Mouse (Mus musculus) activated CD4-positive, CD25-positive, alpha-beta regulatory T cell (primary cell): ENCODE data around the gene Bri3. TPM values are rescaled to one million over a fixed set of nuclear protein-coding genes. Genes with fewer than 3 reads are reported as not detected.

Experiments used
- polyA plus RNA-seq, 2 experiments: library from polyadenylated mRNA; unstranded; fragments of 100-300 nt; shearing (Covaris generic); gene quantifications; one replicate each; pipeline ENCODE4 v1.2.1; 2017

The Bri3 gene
- polyA plus RNA-seq: 1 to 10 TPM; 5.4 to 9.3 TPM

GRCm38 (mm10) chr5:144243901-144244487 lies at the start of gene Bri3:
Gene Bri3 (plus strand): TSS chr5:144244437.

GRCm38 (mm10) chr5:144223503-144223862 lies 20.8 kb upstream of the Bri3 start, which contains the start of gene Tecpr1:
Gene Tecpr1 (minus strand): TSS chr5:144223615.

DNA sequence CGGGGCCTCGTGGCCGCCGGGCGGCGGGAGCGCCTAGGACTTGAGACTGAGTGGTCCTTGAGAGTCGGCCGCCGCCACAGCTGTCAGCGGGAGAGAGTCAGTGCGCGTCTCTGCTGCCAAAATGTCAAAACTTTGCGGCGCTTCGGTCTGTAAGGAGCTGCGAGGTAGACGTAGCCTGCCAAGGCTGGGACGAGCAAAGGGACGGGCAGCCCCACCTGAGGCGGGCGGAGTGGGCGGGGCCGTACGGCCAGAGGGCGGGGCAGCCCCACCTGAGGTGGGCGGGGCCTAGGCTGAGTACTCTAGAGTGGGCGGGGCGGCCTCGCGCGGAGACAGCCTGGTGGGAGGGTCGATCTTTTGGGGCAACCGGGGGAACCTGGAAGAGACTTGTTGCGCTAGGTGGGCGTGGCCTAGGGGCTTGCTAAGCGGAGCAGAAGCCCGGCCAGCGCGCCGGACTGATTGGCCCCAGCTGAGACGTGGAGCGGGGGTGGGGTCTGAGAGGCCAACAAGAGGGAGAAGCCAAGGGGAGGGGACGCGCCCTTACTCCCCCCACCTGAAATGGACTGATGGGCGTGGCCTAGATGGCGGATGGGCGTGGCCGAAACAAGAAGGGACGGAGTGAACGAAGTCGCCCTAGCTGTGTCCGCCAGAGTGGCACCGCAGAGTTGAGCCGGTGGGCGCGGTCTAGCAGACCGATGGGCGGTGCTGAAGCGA lies 113.8 kb downstream of the Bri3 start, which contains the start of gene Baiap2l1:
Baiap2l1 (minus strand) TSS at position 232 of the 711 bp plus-strand sequence.

Other genes with a start within 250 kb of the Bri3 start
- gene Ccz1, start 229.6 kb upstream of the Bri3 start, polyA plus RNA-seq: 10 to 100 TPM; 79.7 to 87.8 TPM
- gene Ocm, start 217.8 kb upstream of the Bri3 start, polyA plus RNA-seq: not detected
- gene Lmtk2, start 144.0 kb upstream of the Bri3 start, polyA plus RNA-seq: 10 to 100 TPM in 1 of 2 experiments, 1 to 10 TPM in 1; 6.1 to 12.4 TPM
- under 1 TPM in 1 of 2 experiments, not detected in 1; 0.41 TPM for gene Bhlha15, start 54.2 kb upstream of the Bri3 start, polyA plus RNA-seq
- 100 to 1,000 TPM; 131 to 160 TPM for gene Tecpr1, start 20.8 kb upstream of the Bri3 start, polyA plus RNA-seq
- under 1 TPM; 0.56 to 0.88 TPM for gene Baiap2l1, start 113.7 kb downstream of the Bri3 start, polyA plus RNA-seq